Mouse (Mus musculus): ENCODE data around the gene Comp.

The Comp gene

GRCm38 (mm10) chr8:70352657-70353151 is 20.7 kb upstream of the Comp start:
- no peak for DNase-seq (ENCODE audit: low read depth)

GRCm38 (mm10) chr8:70353194-70353817 is 20.1 kb upstream of the Comp start, which contains the start of gene Upf1:
Upf1 (minus strand) TSS chr8:70353278.
- peak; percentile 98 for DNase-seq (ENCODE audit: low read depth)

- DNase-seq (ENCODE audit: low read depth) = peak; percentile 49
Observed at GRCm38 (mm10) chr8:70354004-70354403, 19.4 kb upstream of the Comp start.

GRCm38 (mm10) chr8:70356111-70356510 is 17.2 kb upstream of the Comp start:
- DNase-seq (ENCODE audit: low read depth) = peak; percentile 28

- DNase-seq (ENCODE audit: low read depth) = peak; percentile 69
Observed at GRCm38 (mm10) chr8:70359411-70359810, 13.9 kb upstream of the Comp start.

GRCm38 (mm10) chr8:70360769-70361168 is 12.6 kb upstream of the Comp start:
- DNase-seq (ENCODE audit: low read depth) = peak; percentile 62

- DNase-seq (ENCODE audit: low read depth) = no peak
Observed at GRCm38 (mm10) chr8:70361484-70362032, 11.8 kb upstream of the Comp start.

- DNase-seq (ENCODE audit: low read depth) = no peak
Observed at GRCm38 (mm10) chr8:70364066-70364465, 9.3 kb upstream of the Comp start.

GRCm38 (mm10) chr8:70366588-70366987 is 6.8 kb upstream of the Comp start:
- no peak for DNase-seq (ENCODE audit: low read depth)

GRCm38 (mm10) chr8:70370476-70370875 is 2.9 kb upstream of the Comp start:
- DNase-seq (ENCODE audit: low read depth) = no peak

GRCm38 (mm10) chr8:70371951-70372350 is 1.4 kb upstream of the Comp start:
- no peak for DNase-seq (ENCODE audit: low read depth)

- no peak for DNase-seq (ENCODE audit: low read depth)
Observed at GRCm38 (mm10) chr8:70374318-70374927, 1.1 kb downstream of the Comp start.

- no peak for DNase-seq (ENCODE audit: low read depth)
Observed at GRCm38 (mm10) chr8:70375212-70375859, 2.0 kb downstream of the Comp start.

- DNase-seq (ENCODE audit: low read depth) = no peak
Observed at GRCm38 (mm10) chr8:70376275-70376741, 3.0 kb downstream of the Comp start.

- DNase-seq (ENCODE audit: low read depth) = no peak
Observed at GRCm38 (mm10) chr8:70377049-70377448, 3.7 kb downstream of the Comp start.

GRCm38 (mm10) chr8:70380069-70380468 is 6.7 kb downstream of the Comp start:
- no peak for DNase-seq (ENCODE audit: low read depth)

- peak; percentile 74 for DNase-seq (ENCODE audit: low read depth)
Observed at GRCm38 (mm10) chr8:70383287-70383686, 9.9 kb downstream of the Comp start.

- DNase-seq (ENCODE audit: low read depth) = peak; percentile 15
Observed at GRCm38 (mm10) chr8:70389678-70390077, 16.3 kb downstream of the Comp start.

GRCm38 (mm10) chr8:70393087-70393486 is 19.7 kb downstream of the Comp start:
- peak; percentile 15 for DNase-seq (ENCODE audit: low read depth)

- no peak for DNase-seq (ENCODE audit: low read depth)
Observed at GRCm38 (mm10) chr8:70394269-70394998, 21.1 kb downstream of the Comp start.

- peak; percentile 20 for DNase-seq (ENCODE audit: low read depth)
Observed at GRCm38 (mm10) chr8:70395649-70396048, 22.3 kb downstream of the Comp start.

GRCm38 (mm10) chr8:70396184-70396583 is 22.8 kb downstream of the Comp start:
- DNase-seq (ENCODE audit: low read depth) = no peak

Data from 416B (cell line).